Mouse (Mus musculus) retina, postnatal 7 days (tissue): ENCODE data around the gene AI481877.
A peak's percentile ranks its signal among the peaks of the same experiment; 100 is the strongest.

ENCODE experiments used
- DNase-seq: peaks from one replicate; pipeline ENCODE4 v3.0.0-alpha.2; 2012; ENCODE audit warnings: low read depth, low spot score

The AI481877 gene

DNA sequence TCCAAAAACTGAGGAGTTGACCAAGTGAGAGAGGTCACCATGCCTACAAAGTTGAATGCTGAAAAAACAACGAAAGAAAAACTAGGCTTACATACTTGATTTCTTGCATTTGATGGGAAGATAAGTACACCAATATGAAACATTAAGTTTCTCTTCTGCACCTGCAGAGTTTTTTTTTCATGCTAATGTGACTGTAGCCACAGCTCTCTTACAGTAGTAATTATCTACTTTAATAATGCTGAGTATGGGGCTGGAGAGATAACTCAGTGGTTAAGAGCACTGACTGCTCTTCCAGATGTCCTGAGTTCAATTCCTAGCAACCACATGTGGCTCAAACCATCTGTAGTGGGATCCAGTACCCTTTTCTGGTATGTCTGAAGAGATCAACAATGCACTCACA is 13.7 kb downstream of the AI481877 start:
- DNase-seq: no peak

DNA sequence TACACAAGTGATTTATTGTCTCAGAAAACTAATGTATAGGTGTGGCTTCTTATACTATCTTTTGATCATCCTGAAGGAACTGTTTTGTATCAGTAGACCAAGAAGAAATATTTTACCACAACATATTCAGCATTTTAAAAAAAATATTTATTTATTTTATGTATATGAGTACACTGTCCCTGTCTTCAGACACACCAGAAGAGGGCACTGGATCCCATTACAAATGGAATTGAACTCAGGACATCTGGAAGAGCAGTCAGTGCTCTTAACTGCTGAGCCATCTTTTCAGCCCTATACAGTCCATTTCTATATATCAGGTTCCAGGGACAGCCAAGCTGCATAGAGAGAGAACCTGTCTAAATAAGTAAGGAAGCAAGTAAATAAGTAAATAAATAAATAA is 15.2 kb downstream of the AI481877 start:
- no peak for DNase-seq

GRCm38 (mm10) chr4:59117644-59118495 is 20.9 kb downstream of the AI481877 start:
- no peak for DNase-seq

- DNase-seq: no peak
Observed at GRCm38 (mm10) chr4:59108721-59109120, 30.1 kb downstream of the AI481877 start.

DNA sequence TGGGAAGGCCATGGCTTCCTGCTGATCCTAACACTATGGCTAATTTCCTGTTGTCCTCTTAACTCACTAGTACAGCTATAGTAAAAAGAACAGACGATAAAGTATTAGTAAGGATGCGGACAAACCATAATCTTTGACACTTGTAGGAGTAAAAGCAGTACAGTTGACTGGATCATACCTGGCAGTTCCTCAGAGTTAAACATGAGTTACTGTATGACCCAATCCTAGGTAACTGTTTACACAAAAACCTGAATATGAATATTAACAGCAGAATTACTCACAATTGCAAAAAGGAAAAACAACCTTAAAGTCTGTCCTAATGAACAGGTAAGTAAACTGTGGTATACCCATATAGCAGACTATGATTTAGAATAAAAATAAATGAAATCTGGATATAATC is 30.9 kb downstream of the AI481877 start:
- no peak for DNase-seq

GRCm38 (mm10) chr4:59106661-59107060 is 32.1 kb downstream of the AI481877 start:
- no peak for DNase-seq

DNA sequence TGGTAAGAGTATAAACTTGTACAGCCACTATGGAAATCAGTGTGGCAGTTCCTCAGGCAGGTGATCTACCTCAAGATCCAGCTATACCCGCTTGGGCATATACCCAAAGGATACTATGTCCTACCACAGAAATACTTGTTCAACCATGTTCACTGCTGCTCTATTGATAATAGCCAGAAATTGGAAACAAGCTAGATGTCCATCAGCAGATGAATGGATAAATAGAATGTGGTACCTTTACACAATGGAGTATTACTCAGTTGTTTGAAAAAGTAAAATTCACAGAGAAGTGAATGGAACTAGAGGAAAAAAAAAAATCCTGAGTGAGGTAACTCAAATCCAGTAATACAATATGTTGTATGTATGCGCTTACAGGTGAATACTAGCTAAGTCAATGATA is 34.6 kb downstream of the AI481877 start:
- no peak for DNase-seq

- DNase-seq: peak; percentile 75
Observed at GRCm38 (mm10) chr4:59096393-59096792, 42.4 kb downstream of the AI481877 start.

GRCm38 (mm10) chr4:59089391-59089790 is 49.4 kb downstream of the AI481877 start:
- DNase-seq: no peak

- no peak for DNase-seq
Observed at GRCm38 (mm10) chr4:59083430-59083829, 55.4 kb downstream of the AI481877 start.

DNA sequence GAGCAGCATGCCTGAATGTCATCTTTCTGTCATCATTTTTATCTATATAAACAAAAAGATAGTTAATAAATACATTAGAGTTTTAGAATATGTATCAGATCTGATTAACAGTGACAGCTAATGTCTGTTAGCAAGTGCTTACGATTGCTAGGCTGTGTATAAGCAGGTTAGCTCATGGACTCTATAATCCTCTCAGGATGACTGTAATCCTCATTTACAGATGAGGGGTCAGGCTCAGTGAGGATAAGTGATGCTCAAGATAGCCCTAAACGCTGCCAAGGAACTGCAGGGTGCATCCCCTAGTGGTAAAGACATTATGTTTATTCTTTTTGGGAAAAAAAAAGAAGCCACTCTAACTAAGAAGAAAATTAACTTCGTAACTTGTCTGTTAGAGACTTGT is 69.5 kb downstream of the AI481877 start:
- peak; percentile 78 for DNase-seq

- no peak for DNase-seq
Observed at GRCm38 (mm10) chr4:59062526-59062925, 76.3 kb downstream of the AI481877 start.

- DNase-seq: no peak
Observed at GRCm38 (mm10) chr4:59057929-59058328, 80.9 kb downstream of the AI481877 start.

- no peak for DNase-seq
Observed at GRCm38 (mm10) chr4:59051081-59051480, 87.7 kb downstream of the AI481877 start.

- DNase-seq: no peak
Observed at GRCm38 (mm10) chr4:59047222-59047621, 91.6 kb downstream of the AI481877 start.

DNA sequence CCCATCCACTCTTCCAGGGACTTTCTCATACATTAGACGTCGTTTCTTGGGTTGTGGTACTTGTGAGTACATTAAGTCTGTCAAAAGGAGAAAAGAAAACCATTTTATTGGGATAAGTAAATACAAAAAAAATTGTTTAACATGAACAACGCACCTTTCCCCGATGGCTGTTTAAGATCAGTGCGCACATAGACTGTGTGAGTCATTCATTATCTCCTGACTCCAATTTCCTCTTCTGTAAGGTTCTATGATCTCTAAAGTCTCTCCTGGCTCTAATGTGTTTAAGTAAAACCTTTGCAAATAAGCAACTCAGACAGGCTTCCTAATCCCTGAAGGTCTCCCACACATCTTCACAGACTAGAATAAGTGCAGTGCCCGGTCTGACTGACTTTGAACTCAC is 94.9 kb downstream of the AI481877 start:
- no peak for DNase-seq

- no peak for DNase-seq
Observed at GRCm38 (mm10) chr4:59043074-59043473, 95.7 kb downstream of the AI481877 start.

- DNase-seq: no peak
Observed at GRCm38 (mm10) chr4:59040397-59041287, 98.1 kb downstream of the AI481877 start.

DNA sequence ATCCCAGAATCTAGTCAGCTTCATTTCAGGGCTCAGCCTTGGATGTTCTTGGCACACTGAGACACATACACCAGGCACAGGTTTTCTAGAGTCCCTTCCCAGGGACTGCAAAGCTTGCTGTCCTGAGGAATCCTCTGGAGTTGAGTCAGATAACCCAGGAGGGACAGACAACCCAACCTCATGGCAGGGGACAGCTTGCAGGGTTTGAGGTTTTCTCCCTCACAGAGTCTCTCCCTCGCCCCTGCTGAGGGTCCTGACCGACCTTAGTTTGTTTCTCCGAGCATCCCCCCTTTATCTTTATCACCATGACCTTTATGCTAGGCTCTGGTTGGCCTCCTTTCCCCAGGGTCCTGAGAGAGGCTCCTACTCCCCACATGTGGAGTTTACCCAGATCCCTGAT is 101.3 kb downstream of the AI481877 start:
- no peak for DNase-seq

GRCm38 (mm10) chr4:59036490-59037127 is 102.2 kb downstream of the AI481877 start:
- peak; percentile 57 for DNase-seq

- no peak for DNase-seq
Observed at GRCm38 (mm10) chr4:59035786-59036350, 102.9 kb downstream of the AI481877 start.
